Mouse (Mus musculus) cortical plate, adult 2 months (tissue): ENCODE data around the gene Gm5901.

ENCODE experiments used
- CTCF ChIP-seq: fragments of 200-500 bp; IDR thresholded peaks from 2 replicates; pipeline ENCODE4 v1.5.1; 2011; ENCODE audit warnings: mild to moderate bottlenecking, control low read depth, low read length; ENCODE audit not compliant: insufficient read depth; ENCODE audit errors: extremely low read depth
- POLR2A ChIP-seq: fragments of 200-500 bp; IDR thresholded peaks from 2 replicates; pipeline ENCODE4 v1.6.1; 2011; ENCODE audit warnings: mild to moderate bottlenecking, low read length, control low read depth; ENCODE audit not compliant: insufficient read depth; ENCODE audit errors: extremely low read depth

DNA sequence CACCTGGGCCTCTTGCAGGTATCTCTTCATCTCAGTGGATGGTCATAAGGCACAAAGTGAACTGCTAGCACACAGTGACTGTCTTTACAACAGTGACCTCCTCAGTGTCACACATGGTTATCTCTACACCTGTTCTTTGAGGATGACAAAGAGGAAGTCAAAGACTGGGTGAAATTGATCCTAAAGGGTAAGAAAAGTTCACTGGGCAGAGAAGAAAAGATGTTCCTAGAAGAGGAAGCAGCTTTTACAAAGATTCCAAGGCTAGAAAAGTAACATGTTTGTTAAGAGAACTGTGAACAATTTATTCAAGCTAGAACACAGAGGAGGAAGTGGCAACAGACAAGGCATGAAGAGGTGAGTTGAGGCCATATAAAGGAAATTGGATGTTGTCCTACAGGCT lies 21.3 kb downstream of the Gm5901 start:
- TF ChIP-seq CTCF: no peak
- TF ChIP-seq POLR2A: no peak
